Mouse (Mus musculus): Measurements from ENCODE around the gene Kcnk7. TPM values are rescaled to one million over a fixed set of nuclear protein-coding genes. Genes with fewer than 3 reads are reported as not detected.
A peak's percentile ranks its signal among the peaks of the same experiment; 100 is the strongest.

The Kcnk7 gene
- polyA plus RNA-seq, 1 experiment from 2014 or later = 0.15 TPM

GRCm38 (mm10) chr19:5710581-5710980, 6.4 kb downstream of the Kcnk7 start:
- H3K36me3 ChIP-seq (ENCODE audit: insufficient read depth, low read length) = peaks cover 31% of the 10 kb centered on the region
- no peak for ATAC-seq (ENCODE audit: low FRiP score, low TSS enrichment)
- H3K9me3 ChIP-seq (ENCODE audit: low read length) = no peaks in the 10 kb centered on the region
- WGBS = 81% methylated on average over 8 of the region's 8 CpGs
- no peak overlapping the region for H3K4me2 ChIP-seq (replicated peaks; ENCODE audit: low read depth, low read length)
- no peak overlapping the region for H3K4me3 ChIP-seq (ENCODE audit: low read length)
- H3K27me3 ChIP-seq (ENCODE audit: insufficient read depth, low read length) = no peaks in the 10 kb centered on the region
- peaks cover 18% of the 10 kb centered on the region for H3K4me1 ChIP-seq (ENCODE audit: insufficient read depth, low read length)
- H3K9ac ChIP-seq (replicated peaks; ENCODE audit: low read length) = no peak overlapping the region
- no peak overlapping the region for H3K27ac ChIP-seq (ENCODE audit: low read length)

GRCm38 (mm10) chr19:5711218-5711617, 7.1 kb downstream of the Kcnk7 start:
- Histone ChIP-seq H3K9ac (replicated peaks; ENCODE audit: low read length) (no peak overlapping the region), H3K9me3 (ENCODE audit: low read length) (no peaks in the 10 kb centered on the region), H3K4me1 (ENCODE audit: insufficient read depth, low read length) (peaks cover 19% of the 10 kb centered on the region), H3K4me2 (replicated peaks; ENCODE audit: low read depth, low read length) (no peak overlapping the region), H3K27me3 (ENCODE audit: insufficient read depth, low read length) (no peaks in the 10 kb centered on the region), H3K4me3 (ENCODE audit: low read length) (no peak overlapping the region), H3K36me3 (ENCODE audit: insufficient read depth, low read length) (peaks cover 30% of the 10 kb centered on the region), H3K27ac (ENCODE audit: low read length) (no peak overlapping the region)
- no peak for ATAC-seq (ENCODE audit: low FRiP score, low TSS enrichment)
- WGBS = 8% methylated on average over 3 of the region's 3 CpGs

GRCm38 (mm10) chr19:5711907-5712460, 7.8 kb downstream of the Kcnk7 start:
- WGBS = 89% methylated on average over 14 of the region's 14 CpGs
- H3K27me3 ChIP-seq (ENCODE audit: insufficient read depth, low read length) = no peaks in the 10 kb centered on the region
- peaks cover 24% of the 10 kb centered on the region for H3K36me3 ChIP-seq (ENCODE audit: insufficient read depth, low read length)
- no peak overlapping the region for H3K4me2 ChIP-seq (replicated peaks; ENCODE audit: low read depth, low read length)
- H3K9ac ChIP-seq (replicated peaks; ENCODE audit: low read length) = no peak overlapping the region
- no peak overlapping the region for H3K4me3 ChIP-seq (ENCODE audit: low read length)
- peaks cover 21% of the 10 kb centered on the region for H3K4me1 ChIP-seq (ENCODE audit: insufficient read depth, low read length)
- H3K9me3 ChIP-seq (ENCODE audit: low read length) = no peaks in the 10 kb centered on the region
- ATAC-seq (ENCODE audit: low FRiP score, low TSS enrichment) = no peak
- no peak overlapping the region for H3K27ac ChIP-seq (ENCODE audit: low read length)

- H3K27me3 ChIP-seq (ENCODE audit: insufficient read depth, low read length) = no peaks in the 10 kb centered on the region
- H3K9me3 ChIP-seq (ENCODE audit: low read length) = no peaks in the 10 kb centered on the region
- peak; percentile 8; the same call in 1 of the 2 replicates for ATAC-seq (ENCODE audit: low FRiP score, low TSS enrichment)
- H3K4me3 ChIP-seq (ENCODE audit: low read length) = no peak overlapping the region
- H3K36me3 ChIP-seq (ENCODE audit: insufficient read depth, low read length) = peaks cover 21% of the 10 kb centered on the region
- H3K27ac ChIP-seq (ENCODE audit: low read length) = peak overlapping the region; percentile 73
- peaks cover 21% of the 10 kb centered on the region for H3K4me1 ChIP-seq (ENCODE audit: insufficient read depth, low read length)
- peak overlapping the region; percentile 18; the same call in 1 of the 2 replicates for H3K4me2 ChIP-seq (replicated peaks; ENCODE audit: low read depth, low read length)
- WGBS = 66% methylated on average over 5 of the region's 5 CpGs
- H3K9ac ChIP-seq (replicated peaks; ENCODE audit: low read length) = peak overlapping the region; percentile 51
These were observed 9.1 kb downstream of the Kcnk7 start for GRCm38 (mm10) chr19:5713255-5713654.

- WGBS = 8% methylated on average over 2 of the region's 2 CpGs
- Histone ChIP-seq H3K4me3 (ENCODE audit: low read length) (no peak overlapping the region), H3K9me3 (ENCODE audit: low read length) (no peaks in the 10 kb centered on the region), H3K36me3 (ENCODE audit: insufficient read depth, low read length) (peaks cover 18% of the 10 kb centered on the region), H3K27ac (ENCODE audit: low read length) (peak overlapping the region; percentile 73), H3K4me2 (replicated peaks; ENCODE audit: low read depth, low read length) (peak overlapping the region; percentile 18; the same call in 1 of the 2 replicates), H3K9ac (replicated peaks; ENCODE audit: low read length) (peak overlapping the region; percentile 51; the same call in 1 of the 2 replicates), H3K4me1 (ENCODE audit: insufficient read depth, low read length) (peaks cover 21% of the 10 kb centered on the region), H3K27me3 (ENCODE audit: insufficient read depth, low read length) (no peaks in the 10 kb centered on the region)
- peak; percentile 83 for ATAC-seq (ENCODE audit: low FRiP score, low TSS enrichment)
These were observed 9.6 kb downstream of the Kcnk7 start for GRCm38 (mm10) chr19:5713730-5714129.

GRCm38 (mm10) chr19:5715793-5716688, 11.9 kb downstream of the Kcnk7 start:
- Histone ChIP-seq H3K4me2 (replicated peaks; ENCODE audit: low read depth, low read length) (peak overlapping the region; percentile 49), H3K9me3 (ENCODE audit: low read length) (no peaks in the 10 kb centered on the region), H3K27ac (ENCODE audit: low read length) (no peak overlapping the region), H3K36me3 (ENCODE audit: insufficient read depth, low read length) (peaks cover 24% of the 10 kb centered on the region), H3K4me3 (ENCODE audit: low read length) (peak overlapping the region; percentile 27), H3K4me1 (ENCODE audit: insufficient read depth, low read length) (peaks cover 21% of the 10 kb centered on the region), H3K27me3 (ENCODE audit: insufficient read depth, low read length) (no peaks in the 10 kb centered on the region), H3K9ac (replicated peaks; ENCODE audit: low read length) (peak overlapping the region; percentile 4)
- ATAC-seq (ENCODE audit: low FRiP score, low TSS enrichment) = peak; percentile 33; the same call in 1 of the 2 replicates
- WGBS = 30% methylated on average over 43 of the region's 43 CpGs

GRCm38 (mm10) chr19:5716955-5717354, 12.8 kb downstream of the Kcnk7 start:
- 65% methylated on average over 10 of the region's 10 CpGs for WGBS
- Histone ChIP-seq H3K4me3 (ENCODE audit: low read length) (no peak overlapping the region), H3K4me2 (replicated peaks; ENCODE audit: low read depth, low read length) (no peak overlapping the region), H3K4me1 (ENCODE audit: insufficient read depth, low read length) (peaks cover 21% of the 10 kb centered on the region), H3K9ac (replicated peaks; ENCODE audit: low read length) (no peak overlapping the region), H3K27me3 (ENCODE audit: insufficient read depth, low read length) (no peaks in the 10 kb centered on the region), H3K9me3 (ENCODE audit: low read length) (no peaks in the 10 kb centered on the region), H3K36me3 (ENCODE audit: insufficient read depth, low read length) (peaks cover 30% of the 10 kb centered on the region), H3K27ac (ENCODE audit: low read length) (no peak overlapping the region)
- no peak for ATAC-seq (ENCODE audit: low FRiP score, low TSS enrichment)

GRCm38 (mm10) chr19:5721233-5721632, 17.1 kb downstream of the Kcnk7 start:
- H3K9ac ChIP-seq (replicated peaks; ENCODE audit: low read length) = no peak overlapping the region
- H3K4me3 ChIP-seq (ENCODE audit: low read length) = no peak overlapping the region
- H3K4me1 ChIP-seq (ENCODE audit: insufficient read depth, low read length) = peaks cover 26% of the 10 kb centered on the region
- H3K4me2 ChIP-seq (replicated peaks; ENCODE audit: low read depth, low read length) = no peak overlapping the region
- 91% methylated on average over 6 of the region's 6 CpGs for WGBS
- H3K27ac ChIP-seq (ENCODE audit: low read length) = no peak overlapping the region
- no peaks in the 10 kb centered on the region for H3K9me3 ChIP-seq (ENCODE audit: low read length)
- H3K36me3 ChIP-seq (ENCODE audit: insufficient read depth, low read length) = peaks cover 36% of the 10 kb centered on the region
- no peaks in the 10 kb centered on the region for H3K27me3 ChIP-seq (ENCODE audit: insufficient read depth, low read length)
- ATAC-seq (ENCODE audit: low FRiP score, low TSS enrichment) = no peak

- Histone ChIP-seq H3K9me3 (ENCODE audit: low read length) (no peaks in the 10 kb centered on the region), H3K27ac (ENCODE audit: low read length) (no peak overlapping the region), H3K4me2 (replicated peaks; ENCODE audit: low read depth, low read length) (no peak overlapping the region), H3K4me3 (ENCODE audit: low read length) (no peak overlapping the region), H3K36me3 (ENCODE audit: insufficient read depth, low read length) (peaks cover 36% of the 10 kb centered on the region), H3K27me3 (ENCODE audit: insufficient read depth, low read length) (no peaks in the 10 kb centered on the region), H3K4me1 (ENCODE audit: insufficient read depth, low read length) (peaks cover 41% of the 10 kb centered on the region), H3K9ac (replicated peaks; ENCODE audit: low read length) (no peak overlapping the region)
- no peak for ATAC-seq (ENCODE audit: low FRiP score, low TSS enrichment)
- WGBS = 92% methylated on average over 7 of the region's 7 CpGs
These were observed 18.8 kb downstream of the Kcnk7 start for GRCm38 (mm10) chr19:5722848-5723425.
